Mouse (Mus musculus) heart, embryonic 16.5 days (tissue): ENCODE measurements at regions not wholly inside any gene's neighbourhood (a gene's known extent, or its start where the extent isn't known, plus 50 kb on each side); places are given as distances from the start of the nearest gene placed in this dataset.
A peak's percentile ranks its signal among the peaks of the same experiment; 100 is the strongest.

Experiments
- ATAC-seq: fragments of 200-750 bp; cut with Nextera tagmentation; replicated peaks from 2 replicates; pipeline ENCODE4 v1.8.0; 2017; ENCODE audit warnings: moderate number of reproducible peaks; ENCODE audit not compliant: insufficient read depth, low FRiP score; ENCODE audit errors: extremely low read depth
- H3K27ac ChIP-seq: fragments of 300-500 bp; sonication (generic); 2 replicates; pipeline ENCODE4 v1.5.1; 2014; ENCODE audit warnings: mild to moderate bottlenecking, low read length, control low read depth, moderate library complexity
- H3K27me3 ChIP-seq: fragments of 300-500 bp; sonication (generic); 2 replicates; pipeline ENCODE4 v1.6.1; 2014; ENCODE audit warnings: low read length, mixed read lengths; ENCODE audit not compliant: control insufficient read depth, insufficient read depth
- H3K36me3 ChIP-seq: fragments of 300-500 bp; sonication (generic); 2 replicates; pipeline ENCODE4 v1.6.1; 2014; ENCODE audit not compliant: control insufficient read depth, insufficient read depth
- H3K4me1 ChIP-seq: fragments of 300-500 bp; sonication (generic); 2 replicates; pipeline ENCODE4 v1.6.1; 2014; ENCODE audit warnings: low read length, mixed read lengths; ENCODE audit not compliant: control insufficient read depth, insufficient read depth
- H3K4me2 ChIP-seq: fragments of 300-500 bp; sonication (generic); 2 replicates; pipeline ENCODE4 v1.6.1; 2014; ENCODE audit warnings: low read depth, mild to moderate bottlenecking, control low read depth, low read length
- H3K4me3 ChIP-seq: fragments of 300-500 bp; sonication (generic); 2 replicates; pipeline ENCODE4 v1.5.1; 2014; ENCODE audit warnings: mild to moderate bottlenecking, control low read depth, low read length
- H3K9ac ChIP-seq: fragments of 300-500 bp; sonication (generic); 2 replicates; pipeline ENCODE4 v1.6.1; 2014; ENCODE audit warnings: low read length, control low read depth
- H3K9me3 ChIP-seq: fragments of 300-500 bp; sonication (generic); replicated peaks from 2 replicates; pipeline ENCODE4 v1.6.1; 2016; ENCODE audit warnings: low read length; ENCODE audit not compliant: control insufficient read depth
- WGBS: fragments of 180-500 bp; shearing (Covaris S2); extraction: QIAGEN DNeasy Blood & Tissue Kit; methylation state at CpG from one replicate; pipeline ENCODE4 v1.1.7; 2014; 5-methylcytosine and 5-hydroxymethylcytosine counted together

DNA sequence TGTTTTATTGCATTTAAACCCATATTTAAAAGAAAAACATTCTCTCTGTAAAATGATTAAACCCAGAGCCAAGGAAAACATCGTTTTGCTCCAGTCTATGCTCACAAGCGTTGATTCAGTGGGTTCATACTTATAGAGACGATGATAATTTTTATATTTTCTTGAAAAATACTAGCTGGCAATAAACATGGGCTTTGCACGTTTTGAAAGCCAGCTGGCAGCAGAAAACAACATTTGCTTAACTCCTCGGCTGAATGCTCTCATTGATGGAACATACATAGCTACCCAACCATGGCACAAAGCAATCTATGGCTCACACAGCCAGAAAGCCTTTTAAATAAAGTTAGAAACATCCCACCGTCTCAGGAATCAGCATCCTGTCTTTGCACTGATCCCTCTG, 366.5 kb downstream of the Rapgef2 start:
- Histone ChIP-seq H3K4me2 (no peak overlapping the region), H3K4me1 (no peaks in the 10 kb centered on the region), H3K9me3 (no peaks in the 10 kb centered on the region), H3K27ac (no peak overlapping the region), H3K27me3 (no peaks in the 10 kb centered on the region), H3K9ac (no peak overlapping the region), H3K4me3 (no peak overlapping the region), H3K36me3 (no peaks in the 10 kb centered on the region)
- 51% methylated on average over 6 of the region's 6 CpGs for WGBS
- ATAC-seq: no peak

DNA sequence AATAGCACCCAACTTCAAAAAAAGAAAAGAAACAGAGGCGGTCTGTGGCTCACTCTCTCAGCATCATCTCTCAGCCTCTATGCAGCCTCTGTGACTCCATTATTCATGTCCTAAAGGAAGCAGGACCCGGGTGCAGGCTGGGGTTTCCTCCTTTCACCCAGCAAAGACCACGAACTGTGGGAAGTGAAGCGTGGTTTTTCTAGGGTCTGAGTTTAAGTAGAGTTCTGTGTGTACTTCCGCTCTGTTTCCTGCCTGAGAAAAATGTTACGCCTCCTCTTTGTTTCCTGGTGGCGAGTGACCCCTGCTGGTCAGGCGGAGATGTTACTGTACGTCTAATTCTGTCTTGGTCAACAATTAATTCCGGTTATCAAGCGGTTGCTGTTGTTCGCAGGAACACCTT, 366.9 kb downstream of the Rapgef2 start:
- peak; percentile 28; the same call in 1 of the 2 replicates for ATAC-seq
- H3K27me3 ChIP-seq: no peaks in the 10 kb centered on the region
- no peak overlapping the region for H3K27ac ChIP-seq
- H3K4me2 ChIP-seq: peak overlapping the region; percentile 71
- no peaks in the 10 kb centered on the region for H3K4me1 ChIP-seq
- WGBS: 13% methylated on average over 12 of the region's 12 CpGs
- H3K9ac ChIP-seq: peak overlapping the region; percentile 60; the same call in 1 of the 2 replicates
- peak overlapping the region; percentile 44 for H3K4me3 ChIP-seq
- H3K9me3 ChIP-seq: no peaks in the 10 kb centered on the region
- no peaks in the 10 kb centered on the region for H3K36me3 ChIP-seq

DNA sequence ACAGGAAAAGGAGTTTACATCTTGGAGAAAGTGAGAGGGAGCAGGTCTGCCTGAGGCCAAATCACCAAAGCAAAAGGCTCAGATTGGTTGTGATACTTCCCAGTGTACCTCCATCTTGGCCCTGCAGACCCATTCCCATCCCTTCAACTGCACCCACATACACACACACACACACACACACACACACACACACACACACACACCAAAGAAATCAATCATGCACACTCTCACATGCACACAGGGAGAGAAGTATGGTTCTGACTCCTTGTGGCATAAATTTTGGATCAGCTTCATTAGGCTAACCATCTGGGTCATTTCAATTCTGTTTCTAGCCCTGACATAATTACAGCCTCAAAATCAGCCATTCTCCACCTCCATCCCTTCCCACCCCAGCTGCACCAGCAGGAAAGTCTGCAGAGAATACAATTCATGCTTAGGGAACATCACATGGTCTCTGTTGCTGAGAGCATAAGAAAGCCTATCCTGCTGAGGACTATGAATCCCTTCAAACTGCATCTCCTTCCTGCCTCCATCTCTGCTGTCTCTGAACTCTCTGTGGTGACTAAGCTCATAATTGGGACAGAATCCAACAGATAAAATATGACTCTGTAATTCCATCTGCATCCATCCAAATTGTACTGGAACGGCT, 378.0 kb downstream of the Rapgef2 start:
- H3K4me2 ChIP-seq: no peak overlapping the region
- H3K9me3 ChIP-seq: no peaks in the 10 kb centered on the region
- ATAC-seq: 0 out of 2 replicates have a peak, but pooled peaks have one; percentile 37
- H3K4me3 ChIP-seq: no peak overlapping the region
- 53% methylated on average over 1 of the region's 1 CpGs for WGBS
- H3K4me1 ChIP-seq: no peaks in the 10 kb centered on the region
- no peaks in the 10 kb centered on the region for H3K27me3 ChIP-seq
- H3K27ac ChIP-seq: no peak overlapping the region; the same call in 1 of the 2 replicates
- H3K36me3 ChIP-seq: no peaks in the 10 kb centered on the region
- no peak overlapping the region for H3K9ac ChIP-seq

DNA sequence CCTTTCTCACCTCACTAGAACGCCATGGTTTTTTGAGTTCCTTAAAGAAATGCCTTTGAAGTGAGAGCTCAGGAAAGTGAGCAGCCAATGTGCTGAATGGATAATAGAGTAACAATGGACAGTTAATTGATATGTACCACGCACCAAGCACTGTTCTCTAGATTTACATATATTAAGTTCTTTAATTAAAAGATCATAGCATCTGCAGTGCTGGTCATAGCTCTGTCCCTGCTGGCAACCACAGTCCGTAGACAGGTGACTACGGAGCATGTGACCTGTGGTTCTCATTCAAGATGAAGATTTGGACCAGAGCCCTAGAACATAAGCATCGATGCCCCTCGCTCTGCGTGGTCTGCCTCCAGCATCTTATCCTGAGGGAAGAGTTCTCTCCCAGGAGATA, 378.5 kb downstream of the Rapgef2 start:
- no peak overlapping the region for H3K4me2 ChIP-seq
- no peak overlapping the region for H3K9ac ChIP-seq
- H3K4me1 ChIP-seq: no peaks in the 10 kb centered on the region
- ATAC-seq: no peak
- no peaks in the 10 kb centered on the region for H3K27me3 ChIP-seq
- no peak overlapping the region for H3K4me3 ChIP-seq
- H3K9me3 ChIP-seq: no peaks in the 10 kb centered on the region
- no peak overlapping the region for H3K27ac ChIP-seq
- H3K36me3 ChIP-seq: no peaks in the 10 kb centered on the region
- 83% methylated on average over 7 of the region's 7 CpGs for WGBS

GRCm38 (mm10) chr3:78901838-78902484, 384.4 kb downstream of the Rapgef2 start:
- H3K27ac ChIP-seq: peak overlapping the region; percentile 68; the same call in 1 of the 2 replicates

GRCm38 (mm10) chr3:78901016-78901837, 385.1 kb downstream of the Rapgef2 start:
- peaks cover 14% of the 10 kb centered on the region for H3K4me1 ChIP-seq
- no peaks in the 10 kb centered on the region for H3K27me3 ChIP-seq
- H3K9me3 ChIP-seq: no peaks in the 10 kb centered on the region
- no peaks in the 10 kb centered on the region for H3K36me3 ChIP-seq
- H3K4me3 ChIP-seq: peak overlapping the region; percentile 38
- 0 out of 2 replicates have a peak overlapping the region, but pooled peaks have one; percentile 11 for H3K9ac ChIP-seq
- WGBS: 22% methylated on average over 11 of the region's 11 CpGs
- peak overlapping the region; percentile 60 for H3K4me2 ChIP-seq
- ATAC-seq: peak; percentile 25; the same call in 1 of the 2 replicates
- H3K27ac ChIP-seq: peak overlapping the region; percentile 68

More at GRCm38 (mm10) chr3:78901838-78902484, 384.4 kb downstream of the Rapgef2 start:
- H3K27me3 ChIP-seq: no peaks in the 10 kb centered on the region
- no peak for ATAC-seq
- 0 out of 2 replicates have a peak overlapping the region, but pooled peaks have one; percentile 11 for H3K9ac ChIP-seq
- H3K4me1 ChIP-seq: peaks cover 14% of the 10 kb centered on the region
- H3K4me2 ChIP-seq: peak overlapping the region; percentile 60
- no peaks in the 10 kb centered on the region for H3K9me3 ChIP-seq
- H3K36me3 ChIP-seq: no peaks in the 10 kb centered on the region
- 0 out of 2 replicates have a peak overlapping the region, but pooled peaks have one; percentile 38 for H3K4me3 ChIP-seq
- 37% methylated on average over 4 of the region's 4 CpGs for WGBS

DNA sequence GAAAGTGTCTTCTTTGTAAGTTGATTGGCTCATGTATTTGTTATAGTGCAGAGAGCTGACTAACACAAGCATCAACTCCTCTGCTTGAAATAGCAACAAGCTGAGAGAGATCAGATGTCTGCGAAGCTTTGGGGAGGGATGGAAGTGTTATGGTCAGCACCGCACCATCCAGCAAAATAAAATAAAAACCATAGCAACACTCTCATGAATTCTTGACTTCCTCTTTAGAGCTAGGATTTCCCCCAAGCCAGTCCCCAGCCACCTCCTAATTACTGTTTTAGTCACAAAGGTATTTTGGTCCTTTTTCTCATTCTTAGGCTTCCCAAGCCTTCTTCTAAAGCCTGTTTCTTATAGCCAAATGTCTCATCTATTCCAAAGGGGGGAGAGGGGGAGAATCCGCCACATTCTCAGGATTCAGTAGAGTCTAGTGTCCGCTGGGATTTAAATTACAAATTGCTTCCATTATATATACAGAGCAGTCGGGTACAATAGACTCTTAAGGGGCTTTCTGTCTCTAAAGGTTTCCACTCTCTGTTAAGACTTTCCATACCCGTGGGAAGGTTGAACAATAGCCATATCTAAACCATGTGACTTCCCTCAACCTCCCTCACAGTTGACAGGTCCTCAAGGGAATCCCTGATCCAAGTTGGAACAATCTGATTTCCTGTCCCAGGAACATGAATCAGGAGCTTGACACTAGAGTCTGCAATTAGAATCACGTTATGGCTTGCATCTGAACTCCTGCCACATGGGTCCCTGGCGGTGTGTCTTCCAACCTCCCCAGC, 386.7 kb downstream of the Rapgef2 start:
- Histone ChIP-seq H3K4me2 (no peak overlapping the region), H3K27me3 (no peaks in the 10 kb centered on the region), H3K9ac (no peak overlapping the region), H3K27ac (peak overlapping the region; percentile 71), H3K9me3 (no peaks in the 10 kb centered on the region), H3K4me3 (no peak overlapping the region), H3K36me3 (no peaks in the 10 kb centered on the region), H3K4me1 (peaks cover 14% of the 10 kb centered on the region)
- 48% methylated on average over 8 of the region's 8 CpGs for WGBS
- ATAC-seq: peak; percentile 86

DNA sequence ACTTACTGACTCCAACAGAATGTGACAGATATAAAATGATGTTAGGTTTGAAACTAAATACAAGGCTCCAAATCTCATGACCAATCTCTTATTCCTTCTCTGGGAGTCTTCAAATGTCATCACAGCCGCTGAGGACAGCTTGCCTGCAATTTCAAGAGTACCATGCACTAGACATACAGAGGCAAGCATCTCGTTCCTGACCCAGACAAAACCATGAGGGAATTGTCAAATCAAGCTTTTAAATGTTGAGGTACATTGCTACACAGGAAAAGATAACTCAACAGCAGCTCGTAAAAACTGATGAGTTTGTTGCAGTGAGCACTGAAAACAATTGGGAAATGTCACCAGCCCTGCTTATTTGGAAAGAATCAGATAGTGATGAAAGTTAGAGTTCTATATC, 397.0 kb downstream of the Rapgef2 start:
- WGBS: 67% methylated on average over 3 of the region's 3 CpGs

More for the DNA sequence above, 397.0 kb downstream of the Rapgef2 start:
- Histone ChIP-seq H3K4me2 (no peak overlapping the region), H3K27me3 (no peaks in the 10 kb centered on the region), H3K27ac (no peak overlapping the region), H3K36me3 (no peaks in the 10 kb centered on the region), H3K4me1 (no peaks in the 10 kb centered on the region), H3K9ac (no peak overlapping the region), H3K4me3 (no peak overlapping the region), H3K9me3 (no peaks in the 10 kb centered on the region)
- ATAC-seq: no peak
